Mouse (Mus musculus) ES-Bruce4 (cell line): Measurements from ENCODE around the gene Tyw5.

Source experiments
- CTCF ChIP-seq: IDR thresholded peaks from one replicate; pipeline ENCODE4 v1.8.1; 2011; ENCODE audit warnings: low read depth, low read length
- EP300 ChIP-seq: IDR thresholded peaks from 2 replicates; pipeline ENCODE4 v1.6.1; 2011; ENCODE audit warnings: low read depth, low read length; ENCODE audit not compliant: insufficient read depth
- POLR2A ChIP-seq: IDR thresholded peaks from one replicate; pipeline ENCODE4 v1.8.1; 2011; ENCODE audit warnings: low read length; ENCODE audit not compliant: insufficient read depth

DNA sequence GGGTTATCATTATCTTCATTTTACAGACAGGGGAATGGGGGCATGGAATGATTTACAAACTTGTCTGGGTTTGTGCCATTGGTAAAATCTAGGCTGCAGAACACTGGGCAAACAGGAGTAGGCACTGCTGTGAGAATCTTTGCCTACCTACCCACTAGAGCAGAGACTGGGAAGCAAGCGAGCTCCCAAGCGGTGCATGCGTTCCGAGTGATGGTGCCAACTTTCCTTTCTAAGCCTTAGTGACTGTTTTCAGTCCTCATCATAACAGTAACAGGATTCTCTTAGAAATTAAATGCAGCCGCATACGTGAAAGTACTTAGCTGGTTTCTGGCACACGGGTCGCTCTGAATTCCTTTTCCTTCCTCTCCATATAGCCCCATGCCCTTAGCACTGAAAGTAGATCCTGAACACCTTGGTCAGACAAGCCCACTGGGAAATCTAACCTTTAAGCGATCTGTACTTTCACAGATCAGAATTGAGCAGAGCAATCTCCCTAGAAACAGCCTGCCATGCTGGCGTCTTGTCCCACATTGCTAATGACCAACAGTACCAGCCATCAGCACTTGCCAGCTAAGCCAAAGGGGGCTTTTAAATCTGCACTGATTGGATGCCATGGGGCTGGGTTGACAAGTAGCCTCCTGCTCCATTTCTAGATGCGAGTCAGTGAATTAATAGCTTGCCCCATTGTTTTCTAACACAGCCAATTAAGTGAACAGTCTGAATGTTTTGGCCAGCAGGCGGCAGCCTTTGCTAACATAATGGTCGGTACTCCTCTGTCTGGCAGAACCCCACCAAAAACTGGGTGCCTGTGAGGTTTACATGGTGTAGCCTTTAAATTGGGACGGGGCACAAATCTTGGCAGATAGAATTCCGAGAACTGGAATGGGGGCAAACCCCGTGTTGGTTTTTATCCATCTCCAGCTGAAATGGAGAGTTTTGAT lies 21.7 kb upstream of the Tyw5 start:
- TF ChIP-seq CTCF (peak; percentile 55), POLR2A (no peak), EP300 (no peak)
